Mouse (Mus musculus): ENCODE data around the gene Thap8. TPM values are rescaled to one million over a fixed set of nuclear protein-coding genes. Genes with fewer than 3 reads are reported as not detected.

The Thap8 gene
- 0.66 and 0.86 TPM in 2 replicates for polyA plus RNA-seq (2015; fragmentation: Nextera tagmentation; extraction: Ambion mirVana)

DNA sequence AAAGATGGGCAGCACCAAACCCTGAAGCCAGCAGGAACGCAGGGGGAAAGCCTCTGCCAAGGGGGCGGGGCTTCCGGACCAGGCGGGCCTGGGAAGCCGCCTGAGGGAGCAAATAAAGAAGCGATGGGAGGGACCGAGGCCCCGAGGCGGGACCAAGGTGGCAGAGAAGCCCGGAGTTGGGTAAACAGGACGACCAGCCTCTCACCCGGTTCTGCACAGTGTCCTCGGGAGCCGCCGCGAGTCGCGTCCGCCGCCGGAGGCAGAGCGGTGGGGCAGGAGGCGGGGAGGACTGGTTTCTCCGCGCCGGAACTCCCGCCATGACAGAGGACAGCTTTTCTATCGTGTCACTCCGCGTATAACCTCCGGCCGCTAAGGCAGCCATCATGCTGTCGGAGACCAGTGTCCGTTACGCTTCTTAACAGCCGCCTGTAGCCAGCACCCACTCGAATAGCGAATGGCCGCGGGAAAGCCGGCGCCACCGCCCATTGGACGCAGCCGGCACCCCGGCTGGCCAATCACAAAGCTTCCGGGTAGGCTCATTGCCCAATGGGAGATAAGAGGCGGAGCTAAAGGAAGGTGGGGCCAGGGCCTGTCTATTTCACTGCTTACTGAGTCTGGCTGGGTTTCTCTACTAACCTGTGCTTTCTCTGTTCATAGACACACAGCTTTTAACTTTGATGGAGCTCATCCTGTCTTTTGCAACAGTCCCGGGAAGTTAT is at the start of gene Thap8, which contains the start of gene Wdr62:
Gene Thap8, plus strand, starts transcription at position 144 of the 719 bp plus-strand sequence.
Gene Wdr62, minus strand, starts transcription at position 469 of the 719 bp plus-strand sequence.
- WGBS = under 1% methylated on average over 48 of the region's 49 CpGs
- H3K4me1 ChIP-seq (ENCODE audit: control insufficient read depth, insufficient read depth, low read depth, low read length) = peaks cover 2% of the 10 kb centered on the region; the same call in 1 of the 2 replicates
- peak within 1 kb of the TSS; percentile 99 for H3K27ac ChIP-seq (ENCODE audit: low read depth, low read length)
- no peaks in the 10 kb centered on the region for H3K36me3 ChIP-seq (ENCODE audit: control insufficient read depth, insufficient read depth, low read length)
- H3K9ac ChIP-seq (ENCODE audit: low read depth, low read length) = peak within 1 kb of the TSS; percentile 66
- H3K27me3 ChIP-seq (replicated peaks; ENCODE audit: control insufficient read depth, insufficient read depth, low read length) = no peaks in the 10 kb centered on the region
- ATAC-seq = peak; percentile 97
- peak within 1 kb of the TSS; percentile 74 for H3K4me3 ChIP-seq (ENCODE audit: low read length)
- H3K4me2 ChIP-seq (ENCODE audit: low read length) = peak within 1 kb of the TSS; percentile 99
- H3K9me3 ChIP-seq (ENCODE audit: control insufficient read depth, low read length) = no peaks in the 10 kb centered on the region

DNA sequence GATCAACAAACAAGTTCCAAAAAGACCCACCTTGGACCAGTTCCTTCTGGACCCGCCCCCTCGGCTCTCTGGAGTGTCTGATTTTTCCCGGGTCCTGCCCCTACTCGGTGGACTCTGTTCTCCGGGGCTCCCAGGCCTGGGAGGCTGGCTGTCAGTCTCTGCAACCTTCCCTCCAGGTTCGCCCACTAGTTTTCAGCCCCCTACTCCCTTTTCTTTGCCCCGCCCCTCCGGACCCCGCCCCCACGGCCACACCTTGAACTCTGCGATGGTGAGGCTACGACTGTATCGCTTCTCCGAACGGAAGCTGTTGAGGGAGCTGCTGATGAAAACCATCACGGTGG is 48.6 kb upstream of the Thap8 start:
- peaks cover 18% of the 10 kb centered on the region for H3K4me1 ChIP-seq (ENCODE audit: control insufficient read depth, insufficient read depth, low read depth, low read length)
- H3K27ac ChIP-seq (ENCODE audit: low read depth, low read length) = peak overlapping the region; percentile 98
- peak overlapping the region; percentile 70 for H3K4me2 ChIP-seq (ENCODE audit: low read length)
- H3K9ac ChIP-seq (ENCODE audit: low read depth, low read length) = peak overlapping the region; percentile 73
- peaks cover 30% of the 10 kb centered on the region for H3K36me3 ChIP-seq (ENCODE audit: control insufficient read depth, insufficient read depth, low read length)
- peak; percentile 50; the same call in 1 of the 2 replicates for ATAC-seq
- under 1% methylated on average over 15 of the region's 16 CpGs for WGBS
- no peaks in the 10 kb centered on the region for H3K9me3 ChIP-seq (ENCODE audit: control insufficient read depth, low read length)
- H3K27me3 ChIP-seq (replicated peaks; ENCODE audit: control insufficient read depth, insufficient read depth, low read length) = no peaks in the 10 kb centered on the region
- peak overlapping the region; percentile 74 for H3K4me3 ChIP-seq (ENCODE audit: low read length)

DNA sequence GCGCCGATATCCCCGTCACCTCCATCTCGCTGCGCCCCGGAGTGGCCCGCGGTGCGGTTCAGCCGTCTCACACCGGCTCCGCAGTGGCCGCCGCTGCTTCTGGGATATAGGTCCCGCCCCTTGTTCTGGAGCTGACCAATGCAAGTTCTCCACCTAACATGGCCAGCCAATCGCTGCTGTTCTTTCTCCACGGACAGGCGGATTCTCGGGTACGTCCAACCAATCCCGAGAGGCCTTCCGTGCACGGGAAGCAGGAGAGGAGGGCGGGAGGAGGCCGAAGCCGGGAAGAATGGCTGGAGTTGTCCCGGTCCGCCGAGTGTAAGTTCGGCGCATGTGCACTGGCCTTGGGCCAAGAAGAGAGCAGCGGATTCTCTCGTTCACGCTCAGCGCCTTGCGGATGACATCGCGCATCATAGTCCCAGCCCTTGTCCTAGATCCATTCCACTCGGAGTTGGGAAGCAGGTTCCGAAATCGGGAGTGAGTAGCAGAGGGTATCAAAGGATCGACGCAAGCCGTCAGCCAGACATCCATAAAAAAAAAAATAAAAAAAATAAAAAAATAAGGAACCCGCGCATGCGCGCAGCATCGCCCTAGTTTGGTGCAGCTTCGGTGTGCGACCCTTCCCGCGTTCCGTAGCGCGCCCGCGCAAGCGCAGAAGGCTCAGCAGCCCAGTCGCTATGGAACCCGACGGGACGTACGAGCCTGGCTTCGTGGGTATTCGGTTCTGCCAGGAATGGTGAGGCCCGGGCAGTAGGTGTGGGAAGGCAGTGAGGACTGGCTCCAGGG is 48.0 kb upstream of the Thap8 start, which contains the start of the genes Polr2i and Tbcb:
Gene Polr2i, plus strand, starts transcription at position 280 of the 786 bp plus-strand sequence.
Gene Tbcb, minus strand, starts transcription at position 604 of the 786 bp plus-strand sequence.
- Histone ChIP-seq H3K9ac (ENCODE audit: low read depth, low read length) (peak within 1 kb of the TSS; percentile 73), H3K4me1 (ENCODE audit: control insufficient read depth, insufficient read depth, low read depth, low read length) (peaks cover 18% of the 10 kb centered on the region), H3K27me3 (replicated peaks; ENCODE audit: control insufficient read depth, insufficient read depth, low read length) (no peaks in the 10 kb centered on the region), H3K36me3 (ENCODE audit: control insufficient read depth, insufficient read depth, low read length) (peaks cover 27% of the 10 kb centered on the region), H3K27ac (ENCODE audit: low read depth, low read length) (peak within 1 kb of the TSS; percentile 98), H3K4me2 (ENCODE audit: low read length) (peak within 1 kb of the TSS; percentile 78), H3K4me3 (ENCODE audit: low read length) (peak within 1 kb of the TSS; percentile 74), H3K9me3 (ENCODE audit: control insufficient read depth, low read length) (no peaks in the 10 kb centered on the region)
- WGBS = under 1% methylated on average over 67 of the region's 67 CpGs
- peak; percentile 96 for ATAC-seq

DNA sequence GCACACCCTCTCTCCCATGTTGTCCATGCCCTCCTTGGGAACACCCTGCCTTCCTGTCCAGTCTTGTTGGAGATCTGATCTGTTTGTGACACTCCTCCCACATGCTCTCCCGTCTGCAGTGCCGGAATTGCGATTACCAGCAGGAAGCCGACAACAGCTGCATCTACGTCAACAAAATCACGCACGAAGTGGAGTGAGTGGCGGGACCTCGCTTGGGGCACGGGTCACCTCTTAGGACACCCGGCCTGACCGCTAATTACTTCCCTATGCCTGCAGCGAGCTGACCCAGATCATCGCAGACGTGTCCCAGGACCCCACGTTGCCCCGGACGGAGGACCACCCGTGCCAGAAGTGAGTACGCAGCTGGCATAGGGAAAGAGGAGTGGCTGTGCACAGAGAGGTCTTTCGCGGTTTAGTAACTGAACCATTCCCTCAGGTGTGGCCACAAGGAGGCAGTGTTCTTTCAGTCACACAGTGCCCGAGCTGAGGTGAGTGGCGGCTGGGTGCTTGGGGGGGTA is 47.2 kb upstream of the Thap8 start:
- H3K27me3 ChIP-seq (replicated peaks; ENCODE audit: control insufficient read depth, insufficient read depth, low read length) = no peaks in the 10 kb centered on the region
- H3K4me3 ChIP-seq (ENCODE audit: low read length) = peak overlapping the region; percentile 74
- peak; percentile 10; the same call in 1 of the 2 replicates for ATAC-seq
- H3K4me2 ChIP-seq (ENCODE audit: low read length) = peak overlapping the region; percentile 78
- H3K27ac ChIP-seq (ENCODE audit: low read depth, low read length) = peak overlapping the region; percentile 98
- peaks cover 23% of the 10 kb centered on the region for H3K36me3 ChIP-seq (ENCODE audit: control insufficient read depth, insufficient read depth, low read length)
- peak overlapping the region; percentile 73 for H3K9ac ChIP-seq (ENCODE audit: low read depth, low read length)
- H3K4me1 ChIP-seq (ENCODE audit: control insufficient read depth, insufficient read depth, low read depth, low read length) = peaks cover 18% of the 10 kb centered on the region
- WGBS = 4% methylated on average over 24 of the region's 24 CpGs
- no peaks in the 10 kb centered on the region for H3K9me3 ChIP-seq (ENCODE audit: control insufficient read depth, low read length)

DNA sequence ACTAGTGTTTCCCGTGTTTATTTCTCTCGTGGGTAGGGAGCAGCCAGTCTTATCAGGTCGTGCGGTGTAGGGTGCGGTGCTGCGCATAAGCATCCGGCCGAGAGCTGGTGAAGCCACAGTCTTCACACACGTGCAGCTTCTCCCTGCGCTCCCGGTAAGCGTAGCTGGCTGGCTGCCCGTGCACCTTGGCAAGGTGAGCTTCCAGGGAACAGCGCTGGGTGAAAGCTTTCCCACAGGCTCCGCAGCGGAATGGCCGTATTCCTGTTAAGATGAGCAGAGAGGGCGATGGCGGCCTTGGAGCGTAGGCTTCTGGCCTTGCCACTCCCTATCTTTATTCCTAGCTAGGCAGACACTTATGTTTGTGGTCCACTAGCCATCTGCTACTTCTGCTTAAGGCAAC is 46.5 kb upstream of the Thap8 start:
- 90% methylated on average over 20 of the region's 20 CpGs for WGBS
- no peak overlapping the region for H3K27ac ChIP-seq (ENCODE audit: low read depth, low read length)
- no peak for ATAC-seq
- H3K4me1 ChIP-seq (ENCODE audit: control insufficient read depth, insufficient read depth, low read depth, low read length) = peaks cover 18% of the 10 kb centered on the region
- no peak overlapping the region for H3K4me2 ChIP-seq (ENCODE audit: low read length)
- H3K4me3 ChIP-seq (ENCODE audit: low read length) = no peak overlapping the region
- H3K27me3 ChIP-seq (replicated peaks; ENCODE audit: control insufficient read depth, insufficient read depth, low read length) = no peaks in the 10 kb centered on the region
- H3K36me3 ChIP-seq (ENCODE audit: control insufficient read depth, insufficient read depth, low read length) = peaks cover 17% of the 10 kb centered on the region; the same call in 1 of the 2 replicates
- no peaks in the 10 kb centered on the region for H3K9me3 ChIP-seq (ENCODE audit: control insufficient read depth, low read length)
- no peak overlapping the region for H3K9ac ChIP-seq (ENCODE audit: low read depth, low read length)

DNA sequence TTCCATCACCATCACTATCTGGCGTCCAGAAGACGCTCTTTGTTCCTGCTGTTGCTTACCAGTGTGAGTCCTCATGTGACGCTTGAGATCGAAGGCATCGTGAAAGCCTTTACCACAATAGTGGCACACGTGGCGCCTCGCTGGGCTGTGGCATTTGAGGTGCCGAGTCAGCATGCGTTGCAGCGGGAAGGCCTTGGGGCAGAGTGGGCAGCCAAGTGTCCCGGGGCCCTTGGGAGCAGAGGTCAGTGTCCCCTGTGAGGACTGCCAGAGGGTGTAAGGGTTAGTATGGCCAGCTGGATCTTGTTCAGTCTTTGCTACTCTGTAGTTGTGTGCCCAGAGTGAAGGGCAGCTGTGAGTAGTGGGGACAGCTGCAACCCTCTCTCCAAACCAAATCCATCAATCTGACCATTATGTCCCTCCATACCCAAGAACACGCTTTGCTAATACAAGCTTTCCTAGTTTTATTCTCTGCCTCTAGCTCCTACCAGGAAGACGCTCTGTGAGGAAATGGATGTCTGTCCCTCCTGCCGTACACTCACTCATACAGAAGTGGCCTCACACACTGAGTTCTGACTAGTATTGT is 45.5 kb upstream of the Thap8 start:
- Histone ChIP-seq H3K4me3 (ENCODE audit: low read length) (no peak overlapping the region), H3K36me3 (ENCODE audit: control insufficient read depth, insufficient read depth, low read length) (peaks cover 17% of the 10 kb centered on the region; the same call in 1 of the 2 replicates), H3K4me1 (ENCODE audit: control insufficient read depth, insufficient read depth, low read depth, low read length) (peaks cover 18% of the 10 kb centered on the region), H3K9me3 (ENCODE audit: control insufficient read depth, low read length) (no peaks in the 10 kb centered on the region), H3K27me3 (replicated peaks; ENCODE audit: control insufficient read depth, insufficient read depth, low read length) (no peaks in the 10 kb centered on the region), H3K9ac (ENCODE audit: low read depth, low read length) (no peak overlapping the region), H3K4me2 (ENCODE audit: low read length) (no peak overlapping the region), H3K27ac (ENCODE audit: low read depth, low read length) (no peak overlapping the region)
- 94% methylated on average over 15 of the region's 15 CpGs for WGBS
- ATAC-seq = no peak

DNA sequence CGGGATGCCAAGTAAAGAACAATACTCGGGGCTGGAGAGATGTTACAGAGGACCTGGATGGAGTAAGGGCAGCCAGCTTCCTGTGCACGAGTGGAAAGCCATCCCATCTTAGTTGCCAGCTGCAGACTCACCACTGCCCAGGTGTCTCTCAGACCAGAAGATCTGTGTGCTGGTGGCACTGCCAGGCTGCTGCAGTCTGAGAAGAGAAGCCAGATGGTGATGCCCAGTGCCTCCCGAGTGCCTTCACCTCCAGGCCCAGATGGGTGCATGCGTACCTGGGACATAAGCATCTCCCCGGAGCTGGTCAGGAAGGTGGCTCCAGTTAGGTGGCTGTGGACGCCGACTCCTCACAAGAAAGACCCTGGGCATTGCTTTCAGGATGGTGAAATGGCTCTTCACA is 44.8 kb upstream of the Thap8 start:
- Histone ChIP-seq H3K36me3 (ENCODE audit: control insufficient read depth, insufficient read depth, low read length) (peaks cover 17% of the 10 kb centered on the region; the same call in 1 of the 2 replicates), H3K9me3 (ENCODE audit: control insufficient read depth, low read length) (no peaks in the 10 kb centered on the region), H3K4me2 (ENCODE audit: low read length) (no peak overlapping the region), H3K27me3 (replicated peaks; ENCODE audit: control insufficient read depth, insufficient read depth, low read length) (no peaks in the 10 kb centered on the region), H3K4me3 (ENCODE audit: low read length) (no peak overlapping the region), H3K9ac (ENCODE audit: low read depth, low read length) (no peak overlapping the region), H3K27ac (ENCODE audit: low read depth, low read length) (no peak overlapping the region), H3K4me1 (ENCODE audit: control insufficient read depth, insufficient read depth, low read depth, low read length) (peaks cover 18% of the 10 kb centered on the region)
- 92% methylated on average over 8 of the region's 8 CpGs for WGBS
- ATAC-seq = no peak

DNA sequence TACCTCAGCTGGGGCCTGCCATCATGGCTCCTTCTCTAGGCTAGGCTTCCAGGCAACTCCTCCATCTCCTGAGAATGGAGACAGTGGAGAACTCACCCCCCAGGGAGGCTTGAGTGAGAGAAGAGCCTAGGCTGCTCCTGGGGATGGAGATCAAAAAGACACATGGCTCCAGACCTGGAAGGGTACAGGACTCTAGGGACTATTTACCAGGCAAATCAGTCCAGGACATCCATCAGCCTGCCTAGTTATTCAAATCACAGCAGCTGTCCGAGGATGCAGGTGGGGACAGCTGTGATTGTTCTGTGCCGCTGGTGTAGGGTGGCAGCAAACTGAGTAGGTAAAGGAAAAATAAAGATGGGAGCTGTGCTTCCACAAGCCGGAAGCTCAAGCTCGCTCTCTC is 44.3 kb upstream of the Thap8 start, which contains the start of gene Ovol3:
Gene Ovol3, minus strand, starts transcription at position 101 of the 400 bp plus-strand sequence.
- Histone ChIP-seq H3K4me3 (ENCODE audit: low read length) (no peak within 1 kb of the TSS), H3K27me3 (replicated peaks; ENCODE audit: control insufficient read depth, insufficient read depth, low read length) (no peaks in the 10 kb centered on the region), H3K4me2 (ENCODE audit: low read length) (no peak within 1 kb of the TSS), H3K27ac (ENCODE audit: low read depth, low read length) (no peak within 1 kb of the TSS), H3K4me1 (ENCODE audit: control insufficient read depth, insufficient read depth, low read depth, low read length) (peaks cover 16% of the 10 kb centered on the region), H3K36me3 (ENCODE audit: control insufficient read depth, insufficient read depth, low read length) (peaks cover 17% of the 10 kb centered on the region; the same call in 1 of the 2 replicates), H3K9me3 (ENCODE audit: control insufficient read depth, low read length) (no peaks in the 10 kb centered on the region), H3K9ac (ENCODE audit: low read depth, low read length) (no peak within 1 kb of the TSS)
- ATAC-seq = no peak
- 73% methylated on average over 4 of the region's 4 CpGs for WGBS

Measured in hindbrain, embryonic 16.5 days (tissue).